Mouse (Mus musculus): ENCODE results near the gene Hmgn2. TPM values are rescaled to one million over a fixed set of nuclear protein-coding genes. Genes with fewer than 3 reads are reported as not detected.

The Hmgn2 gene
- 37.3 and 49.8 TPM in 2 replicates for polyA plus RNA-seq (2012; rRNA removed; ENCODE audit: low replicate concordance)

GRCm38 (mm10) chr4:133968150-133968921 is at the start of gene Hmgn2:
TSS of gene Hmgn2 (minus strand) at chr4:133968650.

DNA sequence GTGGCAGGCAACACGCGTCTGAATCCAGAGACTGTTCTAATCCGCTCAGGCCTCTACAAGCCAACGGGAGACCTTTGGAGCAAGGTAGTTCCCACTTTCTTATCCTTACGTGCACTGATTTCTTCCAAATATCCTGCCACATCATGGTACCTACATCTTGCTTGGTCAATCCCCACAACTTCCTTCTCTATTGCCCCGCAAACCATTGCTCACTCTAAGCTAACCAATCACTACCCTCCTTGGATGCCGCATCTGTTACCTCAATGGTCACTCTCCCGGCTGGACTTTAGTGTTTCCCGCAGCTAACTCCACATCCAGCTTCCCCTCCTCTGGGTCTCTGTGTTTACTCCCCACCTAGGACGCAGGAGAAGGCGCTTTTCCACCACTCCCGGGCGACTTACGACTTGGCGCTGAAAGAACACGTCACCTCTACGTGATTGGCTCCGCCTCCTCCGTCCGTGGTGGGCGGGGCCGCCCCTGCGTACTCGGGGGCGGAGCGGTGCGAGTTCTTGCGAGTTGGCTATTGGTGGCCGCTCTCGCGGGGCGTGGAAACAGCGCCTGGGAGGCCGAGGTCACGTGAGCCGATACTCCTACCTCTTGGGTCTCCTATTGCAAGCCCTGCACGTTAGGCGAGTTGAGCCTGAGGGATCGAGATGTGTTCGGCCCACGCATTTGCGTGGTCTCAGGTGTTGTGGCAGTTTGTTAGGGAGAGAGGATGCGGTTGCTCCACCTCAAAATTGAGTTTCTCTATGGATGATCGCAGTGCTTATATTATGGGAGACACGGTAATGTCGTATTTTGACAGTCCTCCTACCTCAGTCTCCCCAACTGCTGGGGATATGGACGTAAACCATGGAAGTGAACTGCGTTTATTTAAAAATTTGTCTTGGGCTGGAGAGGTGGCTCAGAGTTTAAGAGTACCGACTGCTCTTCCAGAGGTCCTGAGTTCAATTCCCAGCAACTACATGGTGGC is 32.3 kb upstream of the Hmgn2 start, which contains the start of gene Dhdds:
Dhdds (minus strand) TSS at position 453 of the 973 bp plus-strand sequence.

Other genes with a start within 250 kb of the Hmgn2 start
- gene Arid1a, start 211.9 kb downstream of the Hmgn2 start, polyA plus RNA-seq (2012; rRNA removed; ENCODE audit: low replicate concordance) = 26.6 and 68.4 TPM in 2 replicates
- gene Rps6ka1, start 80.9 kb downstream of the Hmgn2 start, polyA plus RNA-seq (2012; rRNA removed; ENCODE audit: low replicate concordance) = 17.3 and 37.5 TPM in 2 replicates
- 38.1 and 46.6 TPM in 2 replicates for gene Dhdds, start 32.3 kb upstream of the Hmgn2 start, polyA plus RNA-seq (2012; rRNA removed; ENCODE audit: low replicate concordance)
- gene Lin28a, start 50.2 kb upstream of the Hmgn2 start, polyA plus RNA-seq (2012; rRNA removed; ENCODE audit: low replicate concordance) = 0.03 TPM in 1 of 2 replicates, not detected in the other
- gene Zfp683, start 85.2 kb upstream of the Hmgn2 start, polyA plus RNA-seq (2012; rRNA removed; ENCODE audit: low replicate concordance) = 0.59 and 0.79 TPM in 2 replicates
- gene Crybg2, start 92.2 kb upstream of the Hmgn2 start, polyA plus RNA-seq (2012; rRNA removed; ENCODE audit: low replicate concordance) = 0.07 and 1.9 TPM in 2 replicates
- gene Cd52, start 126.4 kb upstream of the Hmgn2 start, polyA plus RNA-seq (2012; rRNA removed; ENCODE audit: low replicate concordance) = 34.4 and 67.8 TPM in 2 replicates
- gene Ubxn11, start 133.9 kb upstream of the Hmgn2 start, polyA plus RNA-seq (2012; rRNA removed; ENCODE audit: low replicate concordance) = 2.5 and 14.3 TPM in 2 replicates
- 483 and 501 TPM in 2 replicates for gene Sh3bgrl3, start 160.1 kb upstream of the Hmgn2 start, polyA plus RNA-seq (2012; rRNA removed; ENCODE audit: low replicate concordance)
- gene Cep85, start 218.5 kb upstream of the Hmgn2 start, polyA plus RNA-seq (2012; rRNA removed; ENCODE audit: low replicate concordance) = 11.8 and 22.8 TPM in 2 replicates
- not detected in 2 replicates for gene Gm7534, start 234.4 kb upstream of the Hmgn2 start, polyA plus RNA-seq (2012; rRNA removed; ENCODE audit: low replicate concordance)